Mouse (Mus musculus) thymus, adult 2 months (tissue): Measurements from ENCODE around the gene Cyth1.

ENCODE experiments used
- CTCF ChIP-seq: fragments of 200-500 bp; IDR thresholded peaks from 2 replicates; pipeline ENCODE4 v1.5.1; 2012; ENCODE audit warnings: mild to moderate bottlenecking, control low read depth, low read length, moderate library complexity, borderline replicate concordance; ENCODE audit not compliant: control insufficient read depth, poor library complexity, insufficient read depth; ENCODE audit errors: extremely low read depth
- POLR2A ChIP-seq: fragments of 200-500 bp; IDR thresholded peaks from 2 replicates; pipeline ENCODE4 v1.6.1; 2012; ENCODE audit warnings: mild to moderate bottlenecking, low read length, control low read depth, moderate library complexity; ENCODE audit not compliant: control insufficient read depth, poor library complexity, insufficient read depth; ENCODE audit errors: extremely low read depth

GRCm38 (mm10) chr11:118222917-118223316, 25.5 kb downstream of the Cyth1 start:
- TF ChIP-seq POLR2A = no peak
- no peak for TF ChIP-seq CTCF
